Mouse (Mus musculus): ENCODE data around the gene Atp5s. TPM values are rescaled to one million over a fixed set of nuclear protein-coding genes. Genes with fewer than 3 reads are reported as not detected.
A peak's percentile ranks its signal among the peaks of the same experiment; 100 is the strongest.

Atp5s gene
- polyA plus RNA-seq, 1 experiment from 2014 or later = 27.9 TPM

- Histone ChIP-seq H3K27me3 (ENCODE audit: low read depth, poor library complexity, severe bottlenecking) (no peaks in the 10 kb centered on the region), H3K36me3 (no peaks in the 10 kb centered on the region), H3K9me3 (replicated peaks) (no peaks in the 10 kb centered on the region), H3K4me3 (no peak overlapping the region), H3K4me1 (peaks cover 6% of the 10 kb centered on the region), H3K27ac (no peak overlapping the region)
- DNase-seq (ENCODE audit: low spot score) = no peak
- 68% methylated on average over 9 of the region's 9 CpGs for WGBS
Observed at GRCm38 (mm10) chr12:69767476-69768258, 42.9 kb downstream of the Atp5s start.

GRCm38 (mm10) chr12:69768841-69769240 is 44.1 kb downstream of the Atp5s start:
- WGBS = 70% methylated on average over 2 of the region's 2 CpGs
- Histone ChIP-seq H3K36me3 (no peaks in the 10 kb centered on the region), H3K27me3 (ENCODE audit: low read depth, poor library complexity, severe bottlenecking) (no peaks in the 10 kb centered on the region), H3K9me3 (replicated peaks) (no peaks in the 10 kb centered on the region), H3K4me1 (peaks cover 6% of the 10 kb centered on the region), H3K4me3 (no peak overlapping the region), H3K27ac (no peak overlapping the region)
- DNase-seq (ENCODE audit: low spot score) = no peak

GRCm38 (mm10) chr12:69776607-69777340 is 52.0 kb downstream of the Atp5s start:
- WGBS = 79% methylated on average over 11 of the region's 11 CpGs
- H3K27ac ChIP-seq = no peak overlapping the region
- no peak for DNase-seq (ENCODE audit: low spot score)
- H3K36me3 ChIP-seq = no peaks in the 10 kb centered on the region
- peaks cover 6% of the 10 kb centered on the region; the same call in 1 of the 2 replicates for H3K4me1 ChIP-seq
- H3K27me3 ChIP-seq (ENCODE audit: low read depth, poor library complexity, severe bottlenecking) = no peaks in the 10 kb centered on the region
- no peak overlapping the region for H3K4me3 ChIP-seq
- no peaks in the 10 kb centered on the region for H3K9me3 ChIP-seq (replicated peaks)

- H3K9me3 ChIP-seq (replicated peaks) = no peaks in the 10 kb centered on the region
- H3K27ac ChIP-seq = no peak overlapping the region
- H3K4me3 ChIP-seq = no peak overlapping the region
- 85% methylated on average over 6 of the region's 6 CpGs for WGBS
- H3K4me1 ChIP-seq = peaks cover 6% of the 10 kb centered on the region; the same call in 1 of the 2 replicates
- H3K27me3 ChIP-seq (ENCODE audit: low read depth, poor library complexity, severe bottlenecking) = no peaks in the 10 kb centered on the region
- no peak for DNase-seq (ENCODE audit: low spot score)
- no peaks in the 10 kb centered on the region for H3K36me3 ChIP-seq
Observed at GRCm38 (mm10) chr12:69777341-69777730, 52.6 kb downstream of the Atp5s start.

- DNase-seq (ENCODE audit: low spot score) = no peak
- Histone ChIP-seq H3K27ac (no peak overlapping the region), H3K4me1 (peaks cover 6% of the 10 kb centered on the region; the same call in 1 of the 2 replicates), H3K27me3 (ENCODE audit: low read depth, poor library complexity, severe bottlenecking) (no peaks in the 10 kb centered on the region), H3K9me3 (replicated peaks) (no peaks in the 10 kb centered on the region), H3K36me3 (no peaks in the 10 kb centered on the region), H3K4me3 (no peak overlapping the region)
- WGBS = 84% methylated on average over 2 of the region's 2 CpGs
Observed at GRCm38 (mm10) chr12:69777957-69778356, 53.2 kb downstream of the Atp5s start.

GRCm38 (mm10) chr12:69781480-69781879 is 56.7 kb downstream of the Atp5s start:
- no peak overlapping the region for H3K4me3 ChIP-seq
- no peaks in the 10 kb centered on the region for H3K36me3 ChIP-seq
- H3K27me3 ChIP-seq (ENCODE audit: low read depth, poor library complexity, severe bottlenecking) = no peaks in the 10 kb centered on the region
- H3K4me1 ChIP-seq = peaks cover 5% of the 10 kb centered on the region; the same call in 1 of the 2 replicates
- DNase-seq (ENCODE audit: low spot score) = no peak
- 87% methylated on average over 8 of the region's 8 CpGs for WGBS
- no peak overlapping the region for H3K27ac ChIP-seq
- H3K9me3 ChIP-seq (replicated peaks) = no peaks in the 10 kb centered on the region

- H3K36me3 ChIP-seq = no peaks in the 10 kb centered on the region
- H3K9me3 ChIP-seq (replicated peaks) = no peaks in the 10 kb centered on the region
- no peak for DNase-seq (ENCODE audit: low spot score)
- 89% methylated on average over 10 of the region's 10 CpGs for WGBS
- no peaks in the 10 kb centered on the region for H3K4me1 ChIP-seq
- no peaks in the 10 kb centered on the region for H3K27me3 ChIP-seq (ENCODE audit: low read depth, poor library complexity, severe bottlenecking)
- no peak overlapping the region for H3K4me3 ChIP-seq
- H3K27ac ChIP-seq = no peak overlapping the region
Observed at GRCm38 (mm10) chr12:69781935-69782650, 57.3 kb downstream of the Atp5s start.

GRCm38 (mm10) chr12:69783247-69784025 is 58.7 kb downstream of the Atp5s start:
- H3K36me3 ChIP-seq = no peaks in the 10 kb centered on the region
- H3K4me3 ChIP-seq = no peak overlapping the region
- H3K27ac ChIP-seq = no peak overlapping the region
- WGBS = 65% methylated on average over 6 of the region's 6 CpGs
- H3K27me3 ChIP-seq (ENCODE audit: low read depth, poor library complexity, severe bottlenecking) = no peaks in the 10 kb centered on the region
- no peak for DNase-seq (ENCODE audit: low spot score)
- no peaks in the 10 kb centered on the region for H3K9me3 ChIP-seq (replicated peaks)
- no peaks in the 10 kb centered on the region for H3K4me1 ChIP-seq

GRCm38 (mm10) chr12:69785471-69785870 is 60.7 kb downstream of the Atp5s start:
- Histone ChIP-seq H3K36me3 (no peaks in the 10 kb centered on the region), H3K9me3 (replicated peaks) (no peaks in the 10 kb centered on the region), H3K4me1 (peaks cover 6% of the 10 kb centered on the region; the same call in 1 of the 2 replicates), H3K4me3 (no peak overlapping the region), H3K27ac (no peak overlapping the region), H3K27me3 (ENCODE audit: low read depth, poor library complexity, severe bottlenecking) (peaks cover 16% of the 10 kb centered on the region)
- WGBS = 91% methylated on average over 9 of the region's 9 CpGs
- DNase-seq (ENCODE audit: low spot score) = no peak

GRCm38 (mm10) chr12:69788380-69788779 is 63.6 kb downstream of the Atp5s start:
- H3K4me3 ChIP-seq = no peak overlapping the region
- peaks cover 36% of the 10 kb centered on the region for H3K27me3 ChIP-seq (ENCODE audit: low read depth, poor library complexity, severe bottlenecking)
- H3K4me1 ChIP-seq = peaks cover 16% of the 10 kb centered on the region
- no peak overlapping the region for H3K27ac ChIP-seq
- H3K36me3 ChIP-seq = no peaks in the 10 kb centered on the region
- no peak for DNase-seq (ENCODE audit: low spot score)
- WGBS = 88% methylated on average over 5 of the region's 5 CpGs
- H3K9me3 ChIP-seq (replicated peaks) = no peaks in the 10 kb centered on the region

- Histone ChIP-seq H3K4me3 (peak overlapping the region; percentile 55), H3K9me3 (replicated peaks) (no peaks in the 10 kb centered on the region), H3K36me3 (no peaks in the 10 kb centered on the region), H3K4me1 (peaks cover 16% of the 10 kb centered on the region), H3K27me3 (ENCODE audit: low read depth, poor library complexity, severe bottlenecking) (peaks cover 36% of the 10 kb centered on the region), H3K27ac (0 out of 2 replicates have a peak overlapping the region, but pooled peaks have one; percentile 20)
- no peak for DNase-seq (ENCODE audit: low spot score)
- WGBS = 37% methylated on average over 27 of the region's 27 CpGs
Observed at GRCm38 (mm10) chr12:69789766-69790529, 65.2 kb downstream of the Atp5s start.
